Mouse (Mus musculus) forebrain, embryonic 12.5 days (tissue): ENCODE data around the gene 4930572O03Rik. TPM values are rescaled to one million over a fixed set of nuclear protein-coding genes. Genes with fewer than 3 reads are reported as not detected.
"Not testable (repeated sequence)": the region's sequence is repeated elsewhere in the genome, so short reads cannot be mapped to it uniquely, and the experiment has no call there.

ENCODE experiments used
- ATAC-seq: fragments of 200-750 bp; cut with Nextera tagmentation; 2 replicates; pipeline ENCODE4 v1.8.0; 2017; ENCODE audit warnings: moderate TSS enrichment; ENCODE audit not compliant: low FRiP score
- H3K27ac ChIP-seq: fragments of 300-500 bp; sonication (generic); 2 replicates; pipeline ENCODE4 v1.5.1; 2016; ENCODE audit warnings: mild to moderate bottlenecking
- H3K27me3 ChIP-seq: fragments of 300-500 bp; sonication (generic); 2 replicates; pipeline ENCODE4 v1.6.1; 2016; ENCODE audit warnings: mild to moderate bottlenecking
- H3K36me3 ChIP-seq: fragments of 300-500 bp; sonication (generic); replicated peaks from 2 replicates; pipeline ENCODE4 v1.6.1; 2016; ENCODE audit warnings: mild to moderate bottlenecking
- H3K4me1 ChIP-seq: fragments of 300-500 bp; sonication (generic); 2 replicates; pipeline ENCODE4 v1.6.1; 2016
- H3K4me2 ChIP-seq: fragments of 300-500 bp; sonication (generic); 2 replicates; pipeline ENCODE4 v1.6.1; 2016; ENCODE audit warnings: mild to moderate bottlenecking, moderate library complexity
- H3K4me3 ChIP-seq: fragments of 300-500 bp; sonication (generic); replicated peaks from 2 replicates; pipeline ENCODE4 v1.5.1; 2016; ENCODE audit warnings: mild to moderate bottlenecking
- H3K9ac ChIP-seq: fragments of 300-500 bp; sonication (generic); 2 replicates; pipeline ENCODE4 v1.6.1; 2016; ENCODE audit warnings: mild to moderate bottlenecking
- H3K9me3 ChIP-seq: fragments of 300-500 bp; sonication (generic); 2 replicates; pipeline ENCODE4 v1.6.1; 2016
- WGBS: fragments of 180-500 bp; shearing (Covaris S2); methylation state at CpG from one replicate; pipeline ENCODE4 v1.1.7; 2016; 5-methylcytosine and 5-hydroxymethylcytosine counted together
- polyA plus RNA-seq: library from polyadenylated mRNA; unstranded; fragments of >200 nt; fragmentation: Nextera tagmentation; extraction: Ambion mirVana; gene quantifications from 2 replicates; pipeline ENCODE4 v1.2.1, GENCODE M21; 2016

Gene 4930572O03Rik
- not detected in 2 replicates for polyA plus RNA-seq

GRCm38 (mm10) chr5:15656959-15657358 is at the start of gene 4930572O03Rik:
TSS of gene 4930572O03Rik (minus strand) at chr5:15657059.
- not testable (repeated sequence) for H3K4me2 ChIP-seq, ATAC-seq, H3K4me3 ChIP-seq, H3K36me3 ChIP-seq, H3K9ac ChIP-seq, H3K4me1 ChIP-seq, H3K27me3 ChIP-seq, H3K27ac ChIP-seq
- 73% methylated on average over 1 of the region's 1 CpGs for WGBS
- H3K9me3 ChIP-seq = 0 out of 2 replicates have a peak, but pooled peaks cover 12% of the 10 kb centered on the region

- H3K4me2 ChIP-seq, H3K4me1 ChIP-seq, H3K27me3 ChIP-seq, H3K36me3 ChIP-seq, H3K9ac ChIP-seq, ATAC-seq, H3K4me3 ChIP-seq, H3K9me3 ChIP-seq, H3K27ac ChIP-seq: not testable (repeated sequence)
- 24% methylated on average over 5 of the region's 5 CpGs for WGBS
Measured at GRCm38 (mm10) chr5:15702891-15703290, 46.0 kb upstream of the 4930572O03Rik start.

- not testable (repeated sequence) for H3K27me3 ChIP-seq, H3K4me3 ChIP-seq, H3K27ac ChIP-seq, H3K36me3 ChIP-seq, H3K9ac ChIP-seq, H3K9me3 ChIP-seq, H3K4me2 ChIP-seq, ATAC-seq, H3K4me1 ChIP-seq
- WGBS = 42% methylated on average over 2 of the region's 2 CpGs
Measured at GRCm38 (mm10) chr5:15697719-15698118, 40.9 kb upstream of the 4930572O03Rik start.

GRCm38 (mm10) chr5:15691849-15692248 is 35.0 kb upstream of the 4930572O03Rik start:
- not testable (repeated sequence) for H3K36me3 ChIP-seq, H3K4me1 ChIP-seq, H3K4me2 ChIP-seq, H3K4me3 ChIP-seq, ATAC-seq, H3K27me3 ChIP-seq, H3K27ac ChIP-seq, H3K9ac ChIP-seq
- peaks cover 25% of the 10 kb centered on the region for H3K9me3 ChIP-seq
- 84% methylated on average over 4 of the region's 4 CpGs for WGBS

- 78% methylated on average over 4 of the region's 4 CpGs for WGBS
- H3K4me3 ChIP-seq, H3K36me3 ChIP-seq, H3K4me1 ChIP-seq, H3K27me3 ChIP-seq, H3K4me2 ChIP-seq, ATAC-seq, H3K27ac ChIP-seq, H3K9ac ChIP-seq: not testable (repeated sequence)
- H3K9me3 ChIP-seq = peaks cover 28% of the 10 kb centered on the region
Measured at GRCm38 (mm10) chr5:15690822-15691221, 34.0 kb upstream of the 4930572O03Rik start.

GRCm38 (mm10) chr5:15689659-15690213 is 32.9 kb upstream of the 4930572O03Rik start:
- not testable (repeated sequence) for H3K4me2 ChIP-seq, H3K27me3 ChIP-seq, H3K9ac ChIP-seq, H3K4me3 ChIP-seq, H3K4me1 ChIP-seq, H3K36me3 ChIP-seq, H3K27ac ChIP-seq
- H3K9me3 ChIP-seq = peaks cover 31% of the 10 kb centered on the region
- ATAC-seq = peak; percentile 89
- 77% methylated on average over 6 of the region's 6 CpGs for WGBS

GRCm38 (mm10) chr5:15688874-15689658 is 32.2 kb upstream of the 4930572O03Rik start:
- H3K4me3 ChIP-seq, H3K36me3 ChIP-seq, H3K4me1 ChIP-seq, H3K9ac ChIP-seq, H3K27me3 ChIP-seq, H3K27ac ChIP-seq, H3K4me2 ChIP-seq: not testable (repeated sequence)
- peaks cover 31% of the 10 kb centered on the region for H3K9me3 ChIP-seq
- ATAC-seq = peak; percentile 83
- 66% methylated on average over 4 of the region's 4 CpGs for WGBS

- H3K36me3 ChIP-seq, H3K9ac ChIP-seq, H3K27ac ChIP-seq, H3K4me2 ChIP-seq, H3K4me3 ChIP-seq, H3K4me1 ChIP-seq, H3K27me3 ChIP-seq: not testable (repeated sequence)
- WGBS = 80% methylated on average over 8 of the region's 10 CpGs
- H3K9me3 ChIP-seq = peaks cover 20% of the 10 kb centered on the region
- peak; percentile 77 for ATAC-seq
Measured at GRCm38 (mm10) chr5:15681301-15682035, 24.6 kb upstream of the 4930572O03Rik start.

GRCm38 (mm10) chr5:15679980-15680949 is 23.4 kb upstream of the 4930572O03Rik start:
- H3K27ac ChIP-seq, H3K4me2 ChIP-seq, H3K36me3 ChIP-seq, H3K4me3 ChIP-seq, H3K4me1 ChIP-seq, H3K27me3 ChIP-seq, H3K9ac ChIP-seq: not testable (repeated sequence)
- H3K9me3 ChIP-seq = peaks cover 17% of the 10 kb centered on the region
- peak; percentile 74 for ATAC-seq
- 69% methylated on average over 13 of the region's 13 CpGs for WGBS

GRCm38 (mm10) chr5:15678907-15679306 is 22.0 kb upstream of the 4930572O03Rik start:
- not testable (repeated sequence) for H3K27me3 ChIP-seq, H3K4me1 ChIP-seq, H3K36me3 ChIP-seq, ATAC-seq, H3K4me2 ChIP-seq, H3K27ac ChIP-seq, H3K9ac ChIP-seq, H3K4me3 ChIP-seq
- H3K9me3 ChIP-seq = peaks cover 21% of the 10 kb centered on the region
- 74% methylated on average over 2 of the region's 2 CpGs for WGBS

GRCm38 (mm10) chr5:15677750-15678149 is 20.9 kb upstream of the 4930572O03Rik start:
- WGBS = 84% methylated on average over 4 of the region's 4 CpGs
- not testable (repeated sequence) for H3K4me1 ChIP-seq, H3K27ac ChIP-seq, H3K4me2 ChIP-seq, H3K27me3 ChIP-seq, H3K9ac ChIP-seq, H3K36me3 ChIP-seq, H3K4me3 ChIP-seq
- H3K9me3 ChIP-seq = peaks cover 19% of the 10 kb centered on the region
- ATAC-seq = peak; percentile 80
